ENCODE assay signal across 8 mouse cellular contexts in the genomic region with DNA sequence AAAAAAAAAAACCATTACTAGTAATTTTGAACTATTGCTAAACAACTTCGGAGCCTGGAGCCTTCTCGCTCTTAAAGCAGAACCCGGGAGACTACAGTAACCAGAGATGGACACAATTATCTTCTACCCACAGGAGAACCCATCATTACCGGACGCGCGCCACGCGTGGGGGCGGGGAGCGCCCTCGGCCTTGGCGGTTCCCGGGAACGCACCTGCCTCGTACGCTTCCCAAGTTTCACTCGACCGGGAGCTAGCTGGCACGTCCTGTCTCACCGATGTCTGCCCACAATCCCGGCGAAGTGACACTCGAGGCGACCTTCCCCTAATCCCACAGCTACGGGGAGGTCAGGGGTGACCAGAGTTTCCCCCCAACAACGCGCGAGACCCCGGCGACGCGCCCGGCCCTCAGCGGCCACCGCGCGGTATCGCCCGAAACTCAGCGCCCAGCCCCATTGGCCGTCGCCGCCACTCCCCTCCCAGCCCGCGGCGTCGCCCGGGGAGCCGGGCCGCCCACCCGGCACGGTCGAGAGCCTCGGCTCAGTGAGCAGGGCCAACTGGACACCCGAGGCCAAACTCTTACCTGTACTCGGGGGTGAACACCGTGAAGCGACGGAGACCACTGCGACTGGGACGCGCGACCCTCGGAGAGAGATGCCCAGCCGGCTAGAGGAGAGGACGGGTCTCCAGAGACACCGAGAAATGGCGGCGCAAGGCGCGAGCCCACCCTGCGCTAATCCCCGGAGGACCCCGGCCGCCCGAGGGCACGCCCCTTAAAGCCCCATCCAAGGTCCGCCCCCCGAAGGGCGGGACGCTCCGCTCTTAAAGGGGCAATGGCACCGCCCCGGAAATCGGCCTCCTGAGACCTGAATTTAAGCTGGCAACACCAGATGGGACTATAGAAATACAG. TPM values are rescaled to one million over a fixed set of nuclear protein-coding genes. Genes with fewer than 3 reads are reported as not detected.
A peak's percentile ranks its signal among the peaks of the same experiment; 100 is the strongest.
DNase-seq lines count a peak whose midpoint lies in the region; ATAC-seq lines count a peak whose summit lies in the region.

TSS of gene Epb41l5 (minus strand) at position 796 of the 907 bp plus-strand sequence.

- H3K9ac ChIP-seq in heart, embryonic 14.5 days (ENCODE audit: low read length): peak within 1 kb of the TSS; percentile 75
- peak within 1 kb of the TSS; percentile 78 for H3K9ac ChIP-seq in liver, embryonic 12.5 days
- peak within 1 kb of the TSS; percentile 69 for H3K9ac ChIP-seq in stomach, embryonic 14.5 days (replicated peaks; ENCODE audit: low read depth, low read length)

- peak within 1 kb of the TSS; percentile 68 for H3K4me3 ChIP-seq in forebrain, embryonic 10.5 days
- H3K4me3 ChIP-seq in heart, embryonic 14.5 days (ENCODE audit: control insufficient read depth in 1 of 2, insufficient read depth in 1 of 2, low read depth in 1 of 2, low read length in 2 of 2): peak within 1 kb of the TSS; percentile 73 to 94
- H3K4me3 ChIP-seq in liver, embryonic 12.5 days: peak within 1 kb of the TSS; percentile 89
- H3K4me3 ChIP-seq in stomach, embryonic 14.5 days (ENCODE audit: low read depth, low read length): peak within 1 kb of the TSS; percentile 85

- H3K27ac ChIP-seq in forebrain, embryonic 10.5 days: peak within 1 kb of the TSS; percentile 96
- peak within 1 kb of the TSS; percentile 74 to 90 for H3K27ac ChIP-seq in heart, embryonic 14.5 days (replicated peaks in 1 of 2; ENCODE audit: control insufficient read depth in 1 of 2, insufficient read depth in 1 of 2, low read depth in 2 of 2, low read length in 2 of 2)
- H3K27ac ChIP-seq in liver, embryonic 12.5 days: peak within 1 kb of the TSS; percentile 88
- H3K27ac ChIP-seq in stomach, embryonic 14.5 days (ENCODE audit: low read length): peak within 1 kb of the TSS; percentile 88

- H3K36me3 ChIP-seq in forebrain, embryonic 10.5 days (replicated peaks): 0 out of 2 replicates have a peak, but pooled peaks cover 3% of the 10 kb centered on the region
- no peaks in the 10 kb centered on the region for H3K36me3 ChIP-seq in heart, embryonic 14.5 days (ENCODE audit: control insufficient read depth, insufficient read depth, low read length)
- H3K36me3 ChIP-seq in liver, embryonic 12.5 days: no peaks in the 10 kb centered on the region
- H3K36me3 ChIP-seq in stomach, embryonic 14.5 days (ENCODE audit: control insufficient read depth, insufficient read depth, low read length): no peaks in the 10 kb centered on the region

- H3K27me3 ChIP-seq in forebrain, embryonic 10.5 days (ENCODE audit: poor library complexity, severe bottlenecking): no peaks in the 10 kb centered on the region
- no peaks in the 10 kb centered on the region for H3K27me3 ChIP-seq in heart, embryonic 14.5 days (ENCODE audit: control insufficient read depth, insufficient read depth, low read length)
- no peaks in the 10 kb centered on the region for H3K27me3 ChIP-seq in liver, embryonic 12.5 days (replicated peaks)
- H3K27me3 ChIP-seq in stomach, embryonic 14.5 days (ENCODE audit: control insufficient read depth, insufficient read depth, low read length): no peaks in the 10 kb centered on the region

- ATAC-seq in heart, embryonic 14.5 days (ENCODE audit: insufficient number of reproducible peaks, insufficient read depth, low FRiP score, low read depth): peak; percentile 93
- peak; percentile 92 for ATAC-seq in liver, embryonic 12.5 days
- ATAC-seq in stomach, embryonic 14.5 days (ENCODE audit: insufficient number of reproducible peaks, insufficient read depth, low FRiP score, low read depth): peak; percentile 93

- H3K4me1 ChIP-seq in forebrain, embryonic 10.5 days: peaks cover 26% of the 10 kb centered on the region
- peaks cover 2 to 12% of the 10 kb centered on the region in 2 experiments for H3K4me1 ChIP-seq in heart, embryonic 14.5 days (ENCODE audit: control insufficient read depth in 2 of 2, insufficient read depth in 2 of 2, low read length in 2 of 2)
- H3K4me1 ChIP-seq in liver, embryonic 12.5 days: peaks cover 33% of the 10 kb centered on the region
- peaks cover 9% of the 10 kb centered on the region for H3K4me1 ChIP-seq in stomach, embryonic 14.5 days (ENCODE audit: control insufficient read depth, insufficient read depth, low read length)

- H3K4me2 ChIP-seq in heart, embryonic 14.5 days (ENCODE audit: low read length): peak within 1 kb of the TSS; percentile 71
- H3K4me2 ChIP-seq in liver, embryonic 12.5 days: peak within 1 kb of the TSS; percentile 93
- H3K4me2 ChIP-seq in stomach, embryonic 14.5 days (replicated peaks; ENCODE audit: low read depth, low read length): peak within 1 kb of the TSS; percentile 62

- no peaks in the 10 kb centered on the region for H3K9me3 ChIP-seq in forebrain, embryonic 10.5 days
- H3K9me3 ChIP-seq in heart, embryonic 14.5 days (ENCODE audit: control insufficient read depth, low read length): no peaks in the 10 kb centered on the region
- no peaks in the 10 kb centered on the region for H3K9me3 ChIP-seq in liver, embryonic 12.5 days (replicated peaks)
- no peaks in the 10 kb centered on the region for H3K9me3 ChIP-seq in stomach, embryonic 14.5 days (ENCODE audit: control insufficient read depth, low read depth, low read length)

- WGBS in forebrain, embryonic 10.5 days: under 1% methylated on average over 86 of the region's 86 CpGs
- under 1% methylated on average over 86 of the region's 86 CpGs for WGBS in heart, embryonic 14.5 days
- under 1% methylated on average over 86 of the region's 86 CpGs for WGBS in liver, embryonic 12.5 days (ENCODE audit: insufficient replicate concordance)
- under 1% methylated on average over 86 of the region's 86 CpGs for WGBS in stomach, embryonic 14.5 days

- peak; percentile 45 to 66 for DNase-seq in CD8-positive naive resting alpha-beta T cell, adult 2 months (ENCODE audit: low read depth in 2 of 2, low spot score in 2 of 2)
- DNase-seq in c-Kit-negative CD71-positive TER-119-positive erythroid progenitor cells, embryonic 14.5 days (ENCODE audit: low read depth, low spot score): peak; percentile 48
- peak; percentile 92 for DNase-seq in forebrain, embryonic 10.5 days (ENCODE audit: extremely low spot score, low spot score)
- peak; percentile 90 for DNase-seq in kidney, postnatal 10 days
- peak; percentile 16 to 53 for DNase-seq in natural killer cell, adult 2 months (ENCODE audit: low spot score in 2 of 2)

RNA-seq across cellular contexts. Expression of gene Epb41l5, which starts in this region (rescaled TPM):
- 49.2 and 51.4 TPM in 2 replicates for polyA plus RNA-seq in forebrain, embryonic 10.5 days (2016; fragmentation: Nextera tagmentation; extraction: Ambion mirVana)
- polyA plus RNA-seq in heart, embryonic 14.5 days (2014; fragmentation: Nextera tagmentation; extraction: Ambion mirVana): 15.3 and 16.8 TPM in 2 replicates
- 16.8 and 17.2 TPM in 2 replicates for polyA plus RNA-seq in liver, embryonic 12.5 days (2016; fragmentation: Nextera tagmentation; extraction: Ambion mirVana)
- polyA plus RNA-seq in stomach, embryonic 14.5 days (2014; fragmentation: Nextera tagmentation; extraction: Ambion mirVana): 45.0 and 49.3 TPM in 2 replicates

Comparison
In these comparisons a context has a peak if more than half of its experiments do, and no peak if none do; other contexts are left out.
1. Peak in every context shown above with its lines: DNase-seq, ATAC-seq, H3K4me3 ChIP-seq and H3K27ac ChIP-seq.
2. DNase-seq: peak in every context shown above with its lines; median percentile 92 in forebrain, embryonic 10.5 days; 90 in kidney, postnatal 10 days; 56 in CD8-positive naive resting alpha-beta T cell, adult 2 months; 48 in c-Kit-negative CD71-positive TER-119-positive erythroid progenitor cells, embryonic 14.5 days; 34 in natural killer cell, adult 2 months.